In genomic region chr12:28587949-28588348, GRCm38 (mm10) we compare ENCODE assay signal across 12 mouse cellular contexts. TPM values are rescaled to one million over a fixed set of nuclear protein-coding genes. Genes with fewer than 3 reads are reported as not detected.
DNase-seq lines count a peak whose midpoint lies in the region; ATAC-seq and TF ChIP-seq lines count a peak whose summit lies in the region.
"Had no signal": no experiment of that assay in that cellular context is flagged by ENCODE, and none has a peak within 500 bp of the region (broad histone marks: within the 10 kb centered on the region; RNA-seq: fewer than 3 reads in every experiment).

No protein-coding gene starts in this region.

- H3K9me3 ChIP-seq in forebrain, embryonic 16.5 days (ENCODE audit: control insufficient read depth, low read length) = no peaks in the 10 kb centered on the region
- H3K9me3 ChIP-seq in neural tube, embryonic 13.5 days = no peaks in the 10 kb centered on the region

- peaks cover 30% of the 10 kb centered on the region for H3K4me1 ChIP-seq in forebrain, embryonic 16.5 days (replicated peaks; ENCODE audit: control insufficient read depth, insufficient read depth, low read length)
- peaks cover 30% of the 10 kb centered on the region for H3K4me1 ChIP-seq in neural tube, embryonic 13.5 days (replicated peaks)
- H3K4me1 ChIP-seq in lung, adult 2 months (ENCODE audit: control insufficient read depth, insufficient read depth, low read length) = no peaks in the 10 kb centered on the region

- H3K27ac ChIP-seq in forebrain, embryonic 16.5 days (ENCODE audit: low read length) = peak overlapping the region; percentile 3; the same call in 1 of the 2 replicates
- peak overlapping the region; percentile 83 for H3K27ac ChIP-seq in neural tube, embryonic 13.5 days (replicated peaks)

- peak; percentile 36 to 56 for DNase-seq in frontal cortex, postnatal 25 days (ENCODE audit: low spot score in 2 of 2)
- DNase-seq in layer of hippocampus, postnatal 14 days (ENCODE audit: low spot score in 2 of 2) = peak; percentile 65 to 80
- no peak for DNase-seq in lung, adult 2 months
- DNase-seq in gastrocnemius, postnatal 4 days (ENCODE audit: low spot score in 2 of 2) = no peak
- DNase-seq in cerebellum, adult 9-11 months = no peak
- no peak for DNase-seq in lung, postnatal 36 days
- DNase-seq: kidney, adult 11 months; lung, postnatal 10 days had no signal

- H3K4me2 ChIP-seq in forebrain, embryonic 16.5 days (ENCODE audit: low read length) = no peak overlapping the region; the same call in 1 of the 2 replicates
- H3K4me2 ChIP-seq in neural tube, embryonic 13.5 days = no peak overlapping the region

- no peak overlapping the region for H3K4me3 ChIP-seq in forebrain, embryonic 16.5 days (replicated peaks; ENCODE audit: low read length)
- no peak overlapping the region for H3K4me3 ChIP-seq in neural tube, embryonic 13.5 days
- no peak overlapping the region for H3K4me3 ChIP-seq in lung, adult 2 months (replicated peaks; ENCODE audit: extremely low read depth, low read depth, low read length)

- no peak for TF ChIP-seq CTCF in lung, adult 2 months (IDR thresholded peaks at IDR 0.05; ENCODE audit: insufficient read depth, low read length)

- ATAC-seq in forebrain, embryonic 16.5 days = peak; percentile 51
- ATAC-seq in neural tube, embryonic 13.5 days (ENCODE audit: low read depth) = no peak

- no peaks in the 10 kb centered on the region for H3K36me3 ChIP-seq in forebrain, embryonic 16.5 days (ENCODE audit: control insufficient read depth, insufficient read depth)
- no peaks in the 10 kb centered on the region for H3K36me3 ChIP-seq in neural tube, embryonic 13.5 days

- TF ChIP-seq POLR2A in lung, adult 2 months (IDR thresholded peaks at IDR 0.05; ENCODE audit: borderline replicate concordance, extremely low read depth, low read depth, low read length) = no peak

- no peak overlapping the region; the same call in 1 of the 2 replicates for H3K9ac ChIP-seq in forebrain, embryonic 16.5 days (replicated peaks; ENCODE audit: low read depth, low read length)
- H3K9ac ChIP-seq in neural tube, embryonic 13.5 days = 0 out of 2 replicates have a peak overlapping the region, but pooled peaks have one; percentile 6

- no peaks in the 10 kb centered on the region for H3K27me3 ChIP-seq in forebrain, embryonic 16.5 days (replicated peaks; ENCODE audit: control insufficient read depth, insufficient read depth, low read length)
- H3K27me3 ChIP-seq in neural tube, embryonic 13.5 days = no peaks in the 10 kb centered on the region

- WGBS in forebrain, embryonic 16.5 days = 54% methylated on average over 6 of the region's 6 CpGs
- WGBS in neural tube, embryonic 13.5 days = 53% methylated on average over 6 of the region's 6 CpGs
- 79% methylated on average over 6 of the region's 6 CpGs for WGBS in lung, adult 2 months

RNA-seq across cellular contexts. Expression of gene Allc, which starts 5.6 kb away (rescaled TPM):
- polyA plus RNA-seq in forebrain, embryonic 16.5 days (2015; fragmentation: Nextera tagmentation; extraction: Ambion mirVana) = 0.15 and 0.48 TPM in 2 replicates
- under 1 TPM; 0.74 to 0.78 TPM for total RNA-seq in layer of hippocampus, postnatal 14 days (2021)
- 0.18 and 0.19 TPM in 2 replicates for polyA plus RNA-seq in neural tube, embryonic 13.5 days (2015; fragmentation: Nextera tagmentation; extraction: Ambion mirVana)
- polyA plus RNA-seq in lung, adult 2 months (2012; rRNA removed) = not detected in 2 replicates
- not detected for total RNA-seq in gastrocnemius, postnatal 4 days (2021)
- polyA plus RNA-seq: heart, embryonic 14.5 days; limb, embryonic 14.5 days had no signal

RNA-seq across cellular contexts. Expression of gene Colec11, which starts 35.2 kb away (rescaled TPM):
- polyA plus RNA-seq in forebrain, embryonic 16.5 days (2015; fragmentation: Nextera tagmentation; extraction: Ambion mirVana) = 0.34 and 0.60 TPM in 2 replicates
- under 1 TPM; 0.69 to 0.88 TPM for total RNA-seq in layer of hippocampus, postnatal 14 days (2021)
- 0.93 and 1.4 TPM in 2 replicates for polyA plus RNA-seq in neural tube, embryonic 13.5 days (2015; fragmentation: Nextera tagmentation; extraction: Ambion mirVana)
- polyA plus RNA-seq in lung, adult 2 months (2012; rRNA removed) = 0.91 and 1.0 TPM in 2 replicates
- total RNA-seq in gastrocnemius, postnatal 4 days (2021) = 1 to 10 TPM; 1.1 to 2.2 TPM

RNA-seq across cellular contexts. Expression of gene Dcdc2c, which starts 35.8 kb away (rescaled TPM):
- not detected in 2 replicates for polyA plus RNA-seq in forebrain, embryonic 16.5 days (2015; fragmentation: Nextera tagmentation; extraction: Ambion mirVana)
- under 1 TPM; 0.21 to 0.95 TPM for total RNA-seq in layer of hippocampus, postnatal 14 days (2021)
- polyA plus RNA-seq in neural tube, embryonic 13.5 days (2015; fragmentation: Nextera tagmentation; extraction: Ambion mirVana) = 0.11 TPM in 1 of 2 replicates, not detected in the other
- polyA plus RNA-seq in lung, adult 2 months (2012; rRNA removed) = not detected in 2 replicates
- total RNA-seq in gastrocnemius, postnatal 4 days (2021) = under 1 TPM; 0.62 to 0.81 TPM
- polyA plus RNA-seq: heart, embryonic 14.5 days had no signal

RNA-seq across cellular contexts. Expression of gene Rps7, which starts 47.8 kb away (rescaled TPM):
- 419 and 461 TPM in 2 replicates for polyA plus RNA-seq in forebrain, embryonic 16.5 days (2015; fragmentation: Nextera tagmentation; extraction: Ambion mirVana)
- 100 to 1,000 TPM; 273 to 291 TPM for total RNA-seq in layer of hippocampus, postnatal 14 days (2021)
- 517 and 523 TPM in 2 replicates for polyA plus RNA-seq in neural tube, embryonic 13.5 days (2015; fragmentation: Nextera tagmentation; extraction: Ambion mirVana)
- polyA plus RNA-seq in lung, adult 2 months (2012; rRNA removed) = 158 and 175 TPM in 2 replicates
- total RNA-seq in gastrocnemius, postnatal 4 days (2021) = 100 to 1,000 TPM; 452 to 563 TPM

Comparison
In these comparisons a context has a peak if more than half of its experiments do, and no peak if none do; other contexts are left out.
1. DNase-seq: peak in frontal cortex, postnatal 25 days (2 of 2) and layer of hippocampus, postnatal 14 days (2 of 2); none in lung, adult 2 months (single experiment), gastrocnemius, postnatal 4 days (0 of 2), cerebellum, adult 9-11 months (single experiment) and lung, postnatal 36 days (single experiment).